Comparison of ENCODE assay signal across 8 mouse cellular contexts in genomic region chr2:15054945-15055637, GRCm38 (mm10). TPM values are rescaled to one million over a fixed set of nuclear protein-coding genes. Genes with fewer than 3 reads are reported as not detected.
A peak's percentile ranks its signal among the peaks of the same experiment; 100 is the strongest.
DNase-seq lines count a peak whose midpoint lies in the region; ATAC-seq lines count a peak whose summit lies in the region.

Nsun6 (minus strand) TSS chr2:15055069.

- DNase-seq in adrenal gland, postnatal 10 days, result peak; percentile 99
- peak; percentile 99 for DNase-seq in embryo, embryonic 9.5 days (ENCODE audit: extremely low spot score)
- peak; percentile 96 to 98 for DNase-seq in gastrocnemius, postnatal 4 days (ENCODE audit: low spot score in 2 of 2)
- peak; percentile 96 to 97 for DNase-seq in left cerebral cortex, postnatal 36 days (ENCODE audit: low spot score in 2 of 2)
- DNase-seq in midbrain, embryonic 10.5 days (ENCODE audit: low spot score), result peak; percentile 99
- DNase-seq in right cerebral cortex, postnatal 36 days (ENCODE audit: low spot score in 2 of 2), result peak; percentile 94 to 95
- peak; percentile 96 to 98 for DNase-seq in urinary bladder, postnatal 4 days (ENCODE audit: low spot score in 2 of 2)

- no peaks in the 10 kb centered on the region for H3K9me3 ChIP-seq in intestine, embryonic 16.5 days (ENCODE audit: control insufficient read depth, low read length)
- H3K9me3 ChIP-seq in midbrain, embryonic 10.5 days (replicated peaks), result no peaks in the 10 kb centered on the region

- peak within 1 kb of the TSS; percentile 94 for H3K9ac ChIP-seq in intestine, embryonic 16.5 days (ENCODE audit: low read depth, low read length)

- no peaks in the 10 kb centered on the region for H3K36me3 ChIP-seq in intestine, embryonic 16.5 days (ENCODE audit: control insufficient read depth, insufficient read depth, low read length)
- H3K36me3 ChIP-seq in midbrain, embryonic 10.5 days, result peaks cover 24% of the 10 kb centered on the region

- 0% methylated on average over 75 of the region's 75 CpGs for WGBS in intestine, embryonic 16.5 days
- under 1% methylated on average over 75 of the region's 75 CpGs for WGBS in midbrain, embryonic 10.5 days

- H3K4me2 ChIP-seq in intestine, embryonic 16.5 days (ENCODE audit: low read depth, low read length), result peak within 1 kb of the TSS; percentile 71

- H3K4me1 ChIP-seq in intestine, embryonic 16.5 days (ENCODE audit: control insufficient read depth, insufficient read depth, low read length), result peaks cover 17% of the 10 kb centered on the region
- peaks cover 20% of the 10 kb centered on the region for H3K4me1 ChIP-seq in midbrain, embryonic 10.5 days

- intact Hi-C loops in left cerebral cortex, postnatal 36 days (cut with DNase I), result no loop called here

- peak; percentile 98 for ATAC-seq in intestine, embryonic 16.5 days

- H3K27me3 ChIP-seq in intestine, embryonic 16.5 days (replicated peaks; ENCODE audit: control insufficient read depth, insufficient read depth, low read length), result no peaks in the 10 kb centered on the region
- H3K27me3 ChIP-seq in midbrain, embryonic 10.5 days (ENCODE audit: low read depth, poor library complexity, severe bottlenecking), result no peaks in the 10 kb centered on the region

- H3K4me3 ChIP-seq in intestine, embryonic 16.5 days (ENCODE audit: low read length), result peak within 1 kb of the TSS; percentile 86
- H3K4me3 ChIP-seq in midbrain, embryonic 10.5 days, result peak within 1 kb of the TSS; percentile 85

- peak within 1 kb of the TSS; percentile 93 for H3K27ac ChIP-seq in intestine, embryonic 16.5 days (ENCODE audit: low read length)
- peak within 1 kb of the TSS; percentile 99 for H3K27ac ChIP-seq in midbrain, embryonic 10.5 days (replicated peaks)

RNA-seq across cellular contexts. Expression of gene Nsun6, which starts in this region (rescaled TPM):
- total RNA-seq in adrenal gland, postnatal 10 days (2021), result 10 to 100 TPM in 1 of 2 experiments, 1 to 10 TPM in 1; 6.4 to 10.4 TPM
- 1 to 10 TPM; 5.6 to 6.9 TPM for total RNA-seq in gastrocnemius, postnatal 4 days (2021)
- polyA plus RNA-seq in intestine, embryonic 16.5 days (2015; fragmentation: Nextera tagmentation; extraction: Ambion mirVana), result 6.8 and 7.6 TPM in 2 replicates
- total RNA-seq in left cerebral cortex, postnatal 36 days (2021), result 10 to 100 TPM; 10.0 to 12.2 TPM
- polyA plus RNA-seq in midbrain, embryonic 10.5 days (2016; fragmentation: Nextera tagmentation; extraction: Ambion mirVana), result 11.6 and 15.6 TPM in 2 replicates

Comparison
In these comparisons a context has a peak if more than half of its experiments do, and no peak if none do; other contexts are left out.
1. Peak in every context shown above with its lines: DNase-seq, ATAC-seq, H3K4me3 ChIP-seq and H3K27ac ChIP-seq.